Comparison of ENCODE assay signal across 17 mouse cellular contexts in the genomic region with DNA sequence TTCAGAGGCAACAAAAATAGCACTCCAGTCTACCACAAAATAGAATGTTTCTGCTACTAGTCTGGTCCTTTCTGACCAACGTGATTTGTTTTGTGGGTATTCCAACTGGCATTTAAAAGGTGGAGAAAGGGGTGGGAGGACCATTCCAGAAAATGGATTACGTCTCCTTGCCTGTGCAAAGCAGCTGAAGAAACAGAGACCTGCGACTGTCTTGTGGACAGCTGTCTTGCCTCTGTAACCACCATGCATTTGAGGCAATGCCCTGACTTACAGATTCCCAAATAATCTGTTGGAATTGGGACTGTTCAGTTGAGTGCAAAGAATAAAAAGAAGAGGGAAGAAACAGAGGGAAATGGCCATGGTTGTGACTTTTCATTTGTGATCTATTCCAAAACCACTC.
"Had no signal": no experiment of that assay in that cellular context is flagged by ENCODE, and none has a peak within 500 bp of the region (broad histone marks: within the 10 kb centered on the region; RNA-seq: fewer than 3 reads in every experiment).

No protein-coding gene starts in this region.

- H3K4me3 ChIP-seq: liver, embryonic 15.5 days; megakaryocyte, embryonic 14.5 days; midbrain, embryonic 13.5 days; neural tube, embryonic 12.5 days; stomach, embryonic 15.5 days had no signal

- H3K27me3 ChIP-seq: liver, embryonic 15.5 days; megakaryocyte, embryonic 14.5 days; midbrain, embryonic 13.5 days; neural tube, embryonic 12.5 days; stomach, embryonic 15.5 days had no signal

- H3K36me3 ChIP-seq: liver, embryonic 15.5 days; midbrain, embryonic 13.5 days; neural tube, embryonic 12.5 days; stomach, embryonic 15.5 days had no signal

- H3K27ac ChIP-seq: liver, embryonic 15.5 days; macrophage; midbrain, embryonic 13.5 days; neural tube, embryonic 12.5 days; stomach, embryonic 15.5 days; stomach, postnatal 0 days had no signal

- H3K9me3 ChIP-seq: liver, embryonic 15.5 days; midbrain, embryonic 13.5 days; neural tube, embryonic 12.5 days; stomach, embryonic 15.5 days had no signal

- DNase-seq: liver, postnatal 0 days; lung, adult 2 months; lung, postnatal 14 days; lung, postnatal 36 days; right cerebral cortex, postnatal 14 days; thymus, adult 2 months; thymus, postnatal 25 days; thymus, postnatal 4 days had no signal

- H3K9ac ChIP-seq: liver, embryonic 15.5 days; liver, postnatal 0 days; midbrain, embryonic 13.5 days; neural tube, embryonic 12.5 days; stomach, embryonic 15.5 days had no signal

- ATAC-seq: liver, postnatal 0 days; midbrain, embryonic 13.5 days; midbrain, embryonic 16.5 days had no signal

- H3K4me2 ChIP-seq: liver, embryonic 15.5 days; midbrain, embryonic 11.5 days; midbrain, embryonic 13.5 days; neural tube, embryonic 12.5 days; stomach, embryonic 15.5 days had no signal

- H3K4me1 ChIP-seq: liver, embryonic 15.5 days; megakaryocyte, embryonic 14.5 days; midbrain, embryonic 13.5 days; neural tube, embryonic 12.5 days; stomach, embryonic 15.5 days had no signal
